Mouse (Mus musculus) heart, adult 2 months (tissue): ENCODE data around the gene Lrrc75b.

Experiments used
- EP300 ChIP-seq: fragments of 200-500 bp; IDR thresholded peaks from 2 replicates; pipeline ENCODE4 v1.6.1; 2011; ENCODE audit warnings: low read depth, low read length, control low read depth; ENCODE audit not compliant: insufficient read depth
- POLR2A ChIP-seq: fragments of 200-500 bp; IDR thresholded peaks from 2 replicates; pipeline ENCODE4 v1.6.1; 2011; ENCODE audit warnings: mild to moderate bottlenecking, low read depth, low read length, control low read depth; ENCODE audit not compliant: insufficient read depth

- TF ChIP-seq POLR2A (no peak), EP300 (no peak)
Measured at GRCm38 (mm10) chr10:75521643-75522042, 38.5 kb downstream of the Lrrc75b start.
